Mouse (Mus musculus) urinary bladder, adult 18-20 months (tissue): ENCODE data around the gene Foxr2.

Experiments
- DNase-seq, 2 experiments: peaks; one replicate each; pipeline ENCODE4 v3.0.0; 2022; ENCODE audit warnings: low spot score in 2 of 2, mixed read lengths in 2 of 2

The Foxr2 gene

DNA sequence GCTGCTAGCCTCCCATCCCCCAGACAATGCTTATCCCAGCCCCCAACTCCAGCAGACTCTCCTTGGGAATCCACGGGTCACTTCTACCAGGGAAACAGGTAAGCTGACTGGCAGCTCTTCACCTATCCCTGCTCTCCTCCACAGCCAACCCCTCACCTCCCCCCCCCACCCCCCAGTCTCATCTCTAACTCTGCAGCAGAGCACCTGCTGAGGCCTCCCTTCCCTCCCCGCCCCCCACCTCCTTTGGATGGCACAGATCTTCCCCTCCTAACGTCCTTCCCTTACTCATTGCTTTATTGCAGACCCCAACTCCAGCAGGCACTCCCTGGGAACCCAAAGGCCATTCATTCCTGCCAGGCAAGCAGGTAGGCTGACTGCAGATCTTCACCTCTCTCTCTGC lies at the start of gene Foxr2:
TSS of gene Foxr2 (plus strand) at position 301 of the 400 bp plus-strand sequence.
- no peak for DNase-seq

DNA sequence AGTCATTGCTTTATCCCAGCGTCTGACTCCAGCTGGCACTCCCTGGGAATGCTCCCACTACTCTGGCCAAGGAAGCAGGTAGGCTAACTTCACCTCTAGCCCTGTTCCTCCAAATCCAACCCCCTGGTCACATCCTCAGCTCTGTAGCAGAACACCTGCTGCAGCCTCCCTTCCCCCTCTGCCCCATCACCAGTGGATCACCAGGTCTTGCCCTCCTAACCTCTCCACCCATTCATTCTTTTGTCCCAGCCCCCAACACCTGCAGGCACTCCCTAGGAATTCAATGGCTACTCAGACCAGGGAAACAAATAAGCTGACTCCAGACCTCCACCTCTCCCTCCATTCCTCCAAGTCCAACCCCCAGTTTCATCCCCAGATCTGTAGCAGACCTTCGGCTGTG lies 427 bp downstream of the Foxr2 start:
- no peak for DNase-seq

DNA sequence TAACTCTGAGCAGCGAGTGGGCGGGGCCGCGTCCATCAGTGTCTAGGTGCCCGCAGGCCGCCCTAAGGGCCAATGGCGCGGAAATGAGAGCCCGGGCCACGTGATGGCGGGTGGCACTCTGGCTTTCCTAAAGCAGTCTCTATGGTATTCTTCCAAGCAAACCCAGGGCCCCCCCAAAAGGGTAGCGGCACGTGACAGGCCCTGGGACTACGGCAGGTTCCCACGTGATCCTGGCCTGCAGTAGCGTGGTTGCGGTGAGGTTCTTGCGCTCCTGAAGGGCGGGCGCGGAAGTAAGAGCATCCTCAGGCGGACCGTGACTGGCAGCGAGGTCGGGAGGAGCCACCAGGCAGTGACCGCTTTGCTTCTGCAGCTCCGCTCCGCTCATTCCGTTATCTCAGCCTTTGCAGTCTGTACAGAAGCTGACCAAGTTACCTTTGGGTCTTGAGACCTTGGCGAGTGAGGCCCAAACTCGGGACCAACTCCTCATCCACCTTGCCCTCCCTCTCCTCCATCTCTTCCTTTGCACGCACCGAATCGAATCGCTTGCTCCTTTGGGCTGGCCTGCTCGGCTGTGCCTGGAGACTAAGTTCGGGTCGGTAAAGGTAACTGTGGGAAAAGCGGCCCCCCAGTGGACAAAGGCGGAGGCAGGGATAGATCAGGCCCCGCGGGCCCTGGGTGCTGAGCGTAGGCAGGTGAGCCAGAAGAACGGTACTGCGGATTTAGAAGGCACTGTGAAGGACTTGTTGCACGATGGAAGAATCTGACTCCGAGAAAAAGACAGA lies 21.3 kb downstream of the Foxr2 start, which contains the start of gene Rragb:
TSS of gene Rragb (plus strand) at position 248 of the 782 bp plus-strand sequence.
- peak; percentile 47 to 66 for DNase-seq

DNA sequence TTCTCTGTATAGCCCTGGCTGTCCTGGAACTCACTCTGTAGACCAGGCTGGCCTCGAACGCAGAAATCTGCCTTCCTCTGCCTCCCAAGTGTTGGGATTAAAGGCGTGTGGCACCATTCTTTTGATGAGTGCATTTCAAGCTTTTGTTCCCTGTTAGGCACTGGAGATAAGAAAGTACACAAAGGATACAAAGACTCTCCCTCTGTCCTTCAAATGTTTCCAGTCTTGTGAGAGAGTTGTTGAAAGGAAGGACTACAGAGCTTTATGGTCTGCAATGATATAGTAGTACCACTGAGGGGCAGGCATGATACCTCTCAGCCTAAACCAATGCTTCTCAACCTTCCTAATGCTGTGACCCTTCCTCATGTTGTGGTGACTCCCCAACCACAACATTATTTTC lies 24.1 kb downstream of the Foxr2 start:
- DNase-seq = no peak

DNA sequence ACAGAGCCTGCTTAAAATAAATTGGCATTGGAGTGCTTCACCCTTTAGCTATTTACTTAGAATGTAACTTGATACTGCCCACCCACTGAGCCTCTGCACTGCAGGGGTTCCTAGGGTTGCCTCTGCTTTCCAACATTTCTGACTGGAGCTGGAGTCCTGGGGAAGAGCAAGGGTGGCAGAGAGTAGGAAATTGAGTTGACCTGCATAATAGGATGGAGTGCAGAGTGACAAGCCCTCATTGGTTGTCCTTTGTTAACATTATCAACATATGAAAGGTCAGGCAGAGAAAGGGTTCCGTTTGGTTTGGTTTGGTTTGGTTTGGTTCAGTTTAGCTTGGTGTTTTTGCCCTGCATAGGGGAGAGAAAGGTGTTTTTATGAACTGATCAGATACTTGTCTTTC lies 33.2 kb downstream of the Foxr2 start:
- DNase-seq = no peak

DNA sequence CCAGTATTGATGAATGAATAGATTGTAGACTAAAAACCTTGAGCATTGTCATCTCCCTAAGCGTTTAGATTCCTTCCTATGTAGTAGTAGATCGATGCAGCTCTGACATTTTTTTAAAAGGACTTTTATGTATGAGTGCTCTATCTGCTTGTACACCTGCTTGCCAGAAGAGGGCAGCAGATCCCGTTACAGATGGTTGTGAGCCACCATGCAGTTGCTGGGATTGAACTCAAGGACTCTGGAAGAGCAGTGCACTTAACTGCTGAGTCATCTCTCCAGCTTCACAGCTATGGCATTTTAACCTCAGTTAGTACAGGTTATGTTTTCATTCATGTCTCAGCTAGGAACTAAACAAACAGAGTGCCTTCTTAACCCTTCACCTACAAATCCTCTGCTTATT lies 36.7 kb downstream of the Foxr2 start:
- no peak for DNase-seq

DNA sequence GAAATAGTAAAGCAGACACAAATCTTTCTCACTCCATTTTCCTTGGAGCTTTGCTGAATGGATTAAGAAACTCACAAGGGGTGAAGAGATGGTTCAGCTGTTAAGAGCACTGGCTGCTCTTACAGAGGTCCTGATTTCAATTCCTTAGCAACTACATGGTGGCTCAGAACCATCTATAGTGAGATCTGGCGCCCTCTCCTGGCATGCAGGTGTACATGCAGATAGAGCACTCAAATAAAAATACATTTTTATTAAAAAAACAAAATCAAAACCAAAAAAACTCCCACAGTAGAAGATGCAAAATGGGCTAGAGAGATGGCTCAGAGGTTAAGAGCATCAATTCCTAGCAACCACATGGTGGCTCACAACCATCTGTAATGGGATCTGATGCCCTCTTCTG lies 56.2 kb downstream of the Foxr2 start:
- DNase-seq = peak in 1 of 2 experiments; percentile 0

DNA sequence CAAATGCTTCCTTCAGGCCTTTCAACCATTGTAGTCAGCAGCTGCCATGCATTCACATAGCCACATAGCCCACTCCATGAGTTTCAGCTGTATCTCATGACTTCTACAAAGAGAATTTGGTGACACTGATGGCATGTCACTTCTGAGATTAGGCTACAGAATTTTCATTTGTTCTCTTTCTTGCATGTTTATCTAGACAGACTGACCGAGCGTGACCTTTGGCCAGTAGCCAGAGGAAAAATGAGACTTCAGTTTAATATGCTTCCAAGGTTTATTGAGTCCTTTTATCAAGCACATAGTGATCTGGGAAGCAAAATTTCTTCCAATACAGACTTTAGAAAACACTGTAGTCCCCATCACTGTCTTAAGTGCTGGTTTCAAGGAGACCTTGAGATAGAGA lies 63.6 kb downstream of the Foxr2 start:
- no peak for DNase-seq
